Mouse (Mus musculus) right cerebral cortex, adult 2 months (tissue): ENCODE measurements around the gene Hspa8.
"Not testable (repeated sequence)": the region's sequence is repeated elsewhere in the genome, so short reads cannot be mapped to it uniquely, and the experiment has no call there.

ENCODE experiments used
- DNase-seq, 2 experiments: peaks; one replicate each; pipeline ENCODE4 v3.0.0; 2021 to 2022; ENCODE audit warnings: low spot score in 2 of 2

Hspa8 gene

GRCm38 (mm10) chr9:40800675-40801612 is at the start of gene Hspa8:
Hspa8 (plus strand) TSS chr9:40800984.
- DNase-seq = peak; percentile 100

GRCm38 (mm10) chr9:40751749-40752148 is 49.0 kb upstream of the Hspa8 start:
- no peak for DNase-seq

- peak; percentile 52 to 68 for DNase-seq
These were observed 44.4 kb upstream of the Hspa8 start for GRCm38 (mm10) chr9:40756401-40756800.

DNA sequence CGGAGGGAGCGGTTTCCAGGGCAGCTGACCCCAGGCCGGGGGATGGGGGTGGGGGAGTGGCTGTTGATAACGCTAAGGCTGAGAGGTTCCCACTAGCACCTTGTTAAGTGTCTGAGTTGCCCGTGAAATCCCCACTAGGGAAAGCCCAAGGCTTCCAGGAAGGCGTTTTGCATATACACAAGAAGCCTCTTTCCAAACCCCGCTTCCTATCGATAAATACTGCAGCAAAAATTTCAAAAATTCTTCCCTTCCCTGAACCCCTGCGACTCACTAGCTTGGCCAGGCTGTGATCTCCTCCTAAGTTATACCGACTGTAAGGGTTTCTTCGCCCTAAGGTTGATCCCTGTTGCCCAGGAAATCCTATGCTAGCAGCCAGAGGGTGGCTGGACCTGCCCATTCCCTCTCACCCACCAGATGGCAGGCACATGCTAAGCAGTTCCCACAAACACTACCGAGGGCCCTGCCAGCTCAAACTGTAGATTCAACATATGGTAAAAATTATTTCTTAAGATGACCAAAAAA is 43.6 kb upstream of the Hspa8 start:
- DNase-seq = peak; percentile 67 to 71

- DNase-seq = peak; percentile 88 to 91
These were observed 43.0 kb upstream of the Hspa8 start for GRCm38 (mm10) chr9:40757685-40758270.

GRCm38 (mm10) chr9:40762354-40762753 is 38.4 kb upstream of the Hspa8 start:
- no peak for DNase-seq

GRCm38 (mm10) chr9:40764887-40765580 is 35.8 kb upstream of the Hspa8 start:
- DNase-seq = no peak

DNA sequence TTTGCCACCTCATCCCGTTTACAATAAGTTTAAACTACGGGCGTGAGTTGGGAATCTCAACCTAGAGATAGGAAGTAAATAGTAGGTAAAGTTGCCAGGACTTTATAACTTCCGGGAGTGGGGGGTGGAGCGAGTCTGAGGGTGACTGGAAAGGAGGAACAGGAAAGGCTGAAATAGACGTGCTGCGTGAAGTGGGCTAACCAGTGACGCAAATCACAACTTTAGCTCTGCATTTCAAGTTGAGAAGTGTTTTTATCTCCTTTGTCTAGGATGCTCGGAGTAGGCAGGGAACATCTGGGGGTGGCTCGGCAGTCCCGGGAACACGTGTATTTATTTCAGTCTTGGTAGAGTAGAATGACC is 35.2 kb upstream of the Hspa8 start:
- DNase-seq = peak; percentile 73 to 79

GRCm38 (mm10) chr9:40766058-40766605 is 34.7 kb upstream of the Hspa8 start:
- no peak for DNase-seq

- DNase-seq = no peak
These were observed 32.8 kb upstream of the Hspa8 start for GRCm38 (mm10) chr9:40767946-40768345.

GRCm38 (mm10) chr9:40772246-40772645 is 28.5 kb upstream of the Hspa8 start:
- peak; percentile 36 to 40 for DNase-seq

- DNase-seq = not testable (repeated sequence)
These were observed 27.6 kb upstream of the Hspa8 start for GRCm38 (mm10) chr9:40773142-40773541.

GRCm38 (mm10) chr9:40773869-40774268 is 26.9 kb upstream of the Hspa8 start:
- DNase-seq = no peak

GRCm38 (mm10) chr9:40776044-40776443 is 24.7 kb upstream of the Hspa8 start:
- no peak for DNase-seq

GRCm38 (mm10) chr9:40776459-40777248 is 24.1 kb upstream of the Hspa8 start:
- no peak for DNase-seq

GRCm38 (mm10) chr9:40780111-40780510 is 20.7 kb upstream of the Hspa8 start:
- no peak for DNase-seq

- no peak for DNase-seq
These were observed 19.7 kb upstream of the Hspa8 start for GRCm38 (mm10) chr9:40780892-40781725.

- no peak for DNase-seq
These were observed 18.8 kb upstream of the Hspa8 start for GRCm38 (mm10) chr9:40781726-40782581.
